Mouse (Mus musculus): ENCODE results near the gene Cpn2.

Cpn2 gene

DNA sequence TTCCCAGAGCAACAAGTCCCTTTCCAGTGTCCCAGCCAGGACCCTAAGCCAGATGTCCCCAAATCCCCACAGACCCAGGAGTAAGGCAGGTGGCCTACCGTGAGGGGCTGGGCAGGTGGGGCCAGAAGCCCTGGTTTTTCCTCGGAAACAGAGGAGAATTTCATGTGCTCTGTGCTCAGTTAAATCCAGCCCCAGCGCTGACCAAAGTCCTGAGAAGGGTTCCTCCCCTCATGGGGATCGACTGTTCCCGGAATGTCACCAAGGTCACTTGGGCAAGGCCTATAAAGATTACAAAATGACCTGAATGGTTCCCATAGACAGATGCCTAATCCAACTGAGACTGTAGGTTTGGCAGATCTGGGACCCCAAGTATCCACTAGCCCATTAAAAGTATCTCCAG is at the start of gene Cpn2:
Gene Cpn2, minus strand, starts transcription at position 141 of the 400 bp plus-strand sequence.
- WGBS, result 85% methylated on average over 5 of the region's 5 CpGs

DNA sequence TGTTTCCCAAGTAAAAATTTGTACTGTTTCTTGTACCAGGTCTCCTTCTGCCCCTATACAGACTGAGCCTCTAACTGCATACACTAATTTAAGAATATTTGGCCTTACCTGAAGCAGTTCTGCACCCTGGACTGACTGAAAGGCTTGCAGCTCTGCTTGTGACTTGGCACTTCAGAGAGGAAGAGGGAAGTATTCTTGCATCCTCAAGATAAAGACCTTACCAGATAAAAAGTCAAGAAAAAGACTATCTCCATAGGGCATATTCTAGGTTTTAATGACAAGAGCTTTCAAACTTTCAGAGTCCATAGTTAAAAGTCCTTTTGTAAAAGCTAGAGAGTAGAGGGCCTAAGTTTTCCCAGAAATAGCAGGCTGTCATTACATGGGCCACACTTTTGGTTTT is 43.3 kb upstream of the Cpn2 start, which contains the start of gene Gp5:
Gene Gp5, minus strand, starts transcription at position 133 of the 400 bp plus-strand sequence.

DNA sequence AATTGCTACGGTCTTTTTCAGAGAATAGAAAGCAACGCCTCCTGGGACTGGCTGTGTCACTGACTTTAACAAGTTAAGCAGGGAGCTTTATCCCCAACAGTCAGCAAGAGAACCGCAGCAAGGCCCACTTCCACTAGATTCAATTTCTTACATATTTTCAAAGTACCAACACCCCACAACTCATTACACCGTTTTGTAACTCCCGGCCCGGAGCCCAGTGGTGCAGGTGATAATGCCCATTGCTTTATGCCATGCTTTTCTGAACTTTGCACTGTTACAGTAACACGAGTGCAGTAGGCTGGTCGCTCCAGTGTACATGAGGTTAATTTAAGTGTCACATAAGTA is 42.8 kb upstream of the Cpn2 start:
- 78% methylated on average over 8 of the region's 8 CpGs for WGBS

DNA sequence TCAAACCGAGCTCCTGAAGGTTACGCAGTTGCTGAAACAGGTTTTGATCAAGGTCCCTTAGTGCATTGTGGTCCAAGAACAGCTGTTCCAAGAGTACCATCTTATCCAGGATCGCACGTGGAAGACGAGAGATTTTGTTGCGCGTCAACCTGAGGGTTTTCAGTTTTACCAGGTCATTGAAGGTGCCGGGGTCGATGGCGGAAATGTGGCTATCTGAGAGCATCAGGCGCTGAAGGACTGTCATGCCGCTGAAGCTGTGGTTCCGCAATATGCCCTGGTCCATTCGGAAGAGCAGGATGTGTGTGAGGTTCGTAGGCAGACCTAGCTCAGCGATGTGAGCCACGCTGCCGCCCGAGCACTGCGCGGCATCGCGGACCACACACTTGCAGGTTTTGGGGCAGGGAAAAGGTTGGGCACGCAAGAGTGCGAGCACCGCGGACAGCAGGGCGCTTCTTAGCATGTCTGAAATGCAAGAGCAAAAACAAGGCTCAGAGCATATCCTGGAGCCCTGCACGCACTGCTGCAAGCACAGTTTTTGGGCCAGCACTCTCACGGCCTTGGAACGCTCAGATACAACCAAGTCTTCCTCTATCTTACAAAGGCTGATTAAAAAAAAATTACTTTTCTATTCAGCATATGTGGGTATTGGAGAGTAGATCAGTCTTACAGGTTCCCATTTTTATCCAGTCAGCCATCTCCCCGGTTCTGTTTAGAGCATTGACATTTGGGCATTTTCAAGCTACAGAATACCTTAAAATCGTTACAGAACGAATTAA is 42.3 kb upstream of the Cpn2 start:
- WGBS, result 12% methylated on average over 34 of the region's 34 CpGs

DNA sequence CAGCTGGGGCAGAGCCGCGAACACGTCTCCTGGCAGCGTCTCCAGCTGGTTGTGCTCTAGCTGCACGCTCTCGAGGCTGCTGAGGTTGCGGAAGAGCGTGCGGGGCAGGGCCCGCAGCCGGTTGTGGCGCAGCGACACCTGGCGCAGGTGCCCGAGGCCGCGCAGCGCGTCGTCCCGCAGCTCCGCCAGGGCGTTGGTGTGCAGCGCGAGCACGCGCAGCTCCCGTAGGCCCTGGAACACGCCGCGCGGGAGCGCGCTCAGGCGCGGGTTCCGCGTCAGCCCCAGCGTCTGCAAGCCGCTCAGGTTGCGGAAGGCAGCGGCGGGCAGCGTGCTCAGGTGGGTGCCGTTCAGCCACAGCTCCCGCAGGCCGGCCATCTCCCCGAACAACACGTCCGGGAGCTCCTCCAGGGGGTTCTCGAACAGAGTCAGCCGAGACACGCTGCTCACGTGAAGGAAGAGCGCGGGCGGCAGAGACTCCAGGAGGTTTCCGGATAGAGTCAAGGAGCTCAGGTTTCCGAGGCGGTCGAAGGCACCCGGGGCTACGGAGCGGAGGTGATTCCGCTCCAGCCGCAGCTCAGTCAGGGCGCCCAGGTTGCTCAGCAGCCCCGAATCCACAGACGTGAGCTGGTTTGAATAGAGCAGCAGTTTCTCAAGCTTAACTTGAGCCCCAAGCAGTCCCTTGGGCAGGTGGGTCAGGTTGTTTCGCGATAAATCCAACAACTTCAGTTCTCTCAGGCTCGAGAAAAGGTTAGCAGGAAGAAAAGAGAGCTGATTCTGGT is 41.5 kb upstream of the Cpn2 start:
- under 1% methylated on average over 72 of the region's 72 CpGs for WGBS

DNA sequence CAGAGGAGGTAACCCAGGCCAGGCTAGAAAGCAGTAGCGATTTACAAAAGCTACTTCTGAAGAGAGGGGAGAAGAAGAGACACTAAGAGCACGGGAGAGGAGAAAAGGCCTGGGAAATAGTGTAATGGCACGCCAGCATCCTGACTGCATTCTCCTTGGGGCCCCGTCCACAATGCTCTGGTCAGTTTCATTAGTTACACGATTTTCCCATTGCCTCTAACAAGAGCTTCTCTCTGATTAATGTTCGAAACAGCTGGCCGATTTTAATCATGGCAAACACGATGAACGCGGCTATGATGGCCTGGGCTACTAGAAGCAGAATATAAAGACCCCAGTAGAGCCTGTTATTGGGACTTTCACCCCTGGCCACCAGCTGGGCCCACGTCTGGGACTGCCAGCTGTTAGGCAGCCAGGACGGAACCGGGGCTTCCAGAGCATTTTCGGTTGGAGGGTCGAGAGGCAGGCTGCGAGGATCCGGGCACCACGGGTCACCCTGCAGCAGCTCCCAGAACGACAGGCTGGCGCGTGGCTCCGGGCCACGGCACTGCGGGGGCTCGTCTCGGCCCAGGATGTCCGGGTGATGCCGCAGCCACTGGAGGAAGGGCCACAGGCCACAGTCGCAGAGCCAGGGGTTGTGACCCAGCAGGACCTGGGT is 40.8 kb upstream of the Cpn2 start:
- whole genome bisulfite sequencing, result 29% methylated on average over 29 of the region's 29 CpGs

DNA sequence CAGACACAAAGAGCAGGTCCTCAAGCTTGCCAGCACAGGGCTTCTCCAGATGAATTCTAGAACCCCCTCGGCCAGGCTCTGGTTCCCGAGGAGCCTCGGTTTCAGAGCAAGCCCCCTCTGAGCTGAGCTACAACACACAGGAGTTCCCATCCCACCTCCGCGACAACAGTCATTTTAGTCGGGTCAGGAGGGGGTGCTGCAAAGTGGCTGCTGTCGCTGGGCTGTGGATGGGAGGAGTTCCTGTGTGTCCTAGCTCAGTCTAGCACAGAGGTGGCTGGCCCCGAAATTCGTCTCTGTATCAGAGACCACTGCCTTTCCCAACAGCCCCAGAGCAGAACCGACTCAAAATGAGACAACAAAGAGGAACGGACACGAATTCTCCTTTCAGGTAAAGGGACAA is 40.0 kb upstream of the Cpn2 start:
- 75% methylated on average over 12 of the region's 12 CpGs for WGBS

DNA sequence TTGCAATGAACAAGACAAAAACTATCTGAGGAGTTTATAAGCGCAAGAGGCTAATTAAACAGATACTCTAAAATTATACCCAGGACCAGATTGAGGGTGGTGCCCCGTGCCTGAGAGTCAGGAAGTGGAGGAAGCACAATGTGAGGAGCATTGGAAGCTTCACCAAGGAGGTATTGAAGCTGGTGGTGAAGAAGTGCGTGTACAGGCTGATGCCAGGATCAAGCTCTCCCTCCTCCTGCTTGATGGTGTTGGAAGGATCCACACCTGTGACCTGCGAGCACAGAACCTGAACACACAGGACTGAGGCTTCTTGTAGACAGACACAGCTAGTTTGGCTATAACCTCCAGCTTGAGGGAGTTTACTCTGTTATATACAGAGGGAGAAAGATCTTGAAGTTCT is 38.8 kb upstream of the Cpn2 start:
- WGBS, result 91% methylated on average over 4 of the region's 4 CpGs

DNA sequence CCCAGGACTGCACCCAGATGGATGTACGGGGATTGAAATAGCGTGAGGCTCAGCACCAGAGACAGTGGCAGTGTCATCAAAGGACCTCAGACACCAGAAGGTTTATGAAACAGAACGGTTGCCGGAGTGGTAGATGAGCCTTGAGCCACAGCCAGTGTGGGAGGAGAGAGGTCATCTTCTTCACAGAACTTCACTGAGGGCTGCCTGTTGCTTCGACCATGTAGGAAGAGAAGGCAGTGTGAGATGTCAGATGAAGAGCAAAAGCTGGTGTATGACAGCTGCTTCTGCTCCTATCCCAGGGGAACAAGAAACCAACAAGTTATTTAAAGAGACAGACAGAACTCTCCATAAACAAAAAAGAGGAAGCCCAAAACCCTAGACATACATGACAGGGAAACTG is 36.9 kb upstream of the Cpn2 start:
- 78% methylated on average over 5 of the region's 5 CpGs for WGBS

DNA sequence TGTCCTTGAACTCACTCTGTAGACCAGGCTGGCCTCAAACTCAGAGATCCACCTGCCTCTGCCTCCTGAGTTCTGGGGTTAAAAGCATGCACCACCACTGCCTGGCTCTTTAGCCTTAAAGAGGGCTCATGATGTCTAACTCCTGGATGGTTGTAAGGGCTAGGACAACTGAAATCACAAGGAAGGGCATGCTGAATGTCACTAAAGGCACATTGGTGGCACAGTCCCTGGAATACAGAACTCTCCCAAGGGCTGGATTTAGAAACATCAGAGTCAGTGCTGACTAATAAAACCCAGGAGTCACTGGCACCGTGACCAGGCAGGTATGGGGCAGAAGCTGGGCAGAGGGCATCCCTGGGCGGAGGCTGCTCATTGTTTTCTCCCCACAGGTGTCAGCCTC is 36.1 kb upstream of the Cpn2 start:
- WGBS, result 93% methylated on average over 2 of the region's 2 CpGs

DNA sequence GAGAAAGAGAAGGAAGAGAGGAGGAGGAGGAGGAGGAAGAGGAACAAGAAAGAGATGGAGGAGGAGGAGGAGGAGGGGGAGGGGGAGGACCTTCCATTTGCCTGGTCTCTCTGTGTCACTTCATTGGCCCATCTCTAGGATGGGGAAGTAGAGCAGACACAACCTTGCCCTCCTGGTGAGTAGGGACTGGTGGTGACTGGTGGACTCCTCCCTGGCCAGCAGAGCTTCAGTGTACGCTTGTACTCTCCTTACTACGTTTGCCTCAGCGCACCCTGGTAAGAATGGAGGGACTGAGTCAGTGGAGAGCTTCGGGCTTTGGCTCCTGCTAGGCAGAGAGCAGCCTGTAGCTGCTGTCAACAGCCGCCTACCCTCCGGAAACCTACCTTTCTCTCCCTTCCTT is 35.4 kb upstream of the Cpn2 start:
- WGBS, result 91% methylated on average over 6 of the region's 6 CpGs

DNA sequence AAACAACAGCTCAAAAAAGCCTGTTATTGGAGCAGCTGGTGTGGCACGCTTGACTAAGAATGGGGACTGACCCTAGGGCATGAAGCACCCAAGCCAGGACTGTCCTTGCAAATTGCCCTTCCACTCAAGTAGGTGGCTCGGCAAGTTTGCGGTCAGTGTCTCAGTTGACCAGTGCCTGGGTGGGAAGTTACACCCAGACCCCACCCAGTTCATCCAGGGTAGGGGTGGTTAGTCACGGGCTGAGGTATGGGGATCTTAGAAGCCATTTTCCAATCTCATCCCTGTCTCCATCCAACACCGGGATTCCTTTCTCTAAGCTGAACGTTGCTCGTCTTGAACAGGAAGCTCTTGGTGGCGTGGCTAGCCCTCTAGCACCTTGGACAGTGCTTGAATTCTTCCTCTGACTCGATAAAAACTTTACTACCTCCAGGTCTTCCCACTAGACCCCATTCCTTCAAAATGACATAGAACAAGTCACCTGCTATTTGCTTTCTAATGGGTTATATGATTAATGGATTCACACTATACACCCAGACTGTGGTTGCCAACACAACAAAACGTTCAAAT is 32.5 kb upstream of the Cpn2 start:
- 80% methylated on average over 10 of the region's 10 CpGs for WGBS

DNA sequence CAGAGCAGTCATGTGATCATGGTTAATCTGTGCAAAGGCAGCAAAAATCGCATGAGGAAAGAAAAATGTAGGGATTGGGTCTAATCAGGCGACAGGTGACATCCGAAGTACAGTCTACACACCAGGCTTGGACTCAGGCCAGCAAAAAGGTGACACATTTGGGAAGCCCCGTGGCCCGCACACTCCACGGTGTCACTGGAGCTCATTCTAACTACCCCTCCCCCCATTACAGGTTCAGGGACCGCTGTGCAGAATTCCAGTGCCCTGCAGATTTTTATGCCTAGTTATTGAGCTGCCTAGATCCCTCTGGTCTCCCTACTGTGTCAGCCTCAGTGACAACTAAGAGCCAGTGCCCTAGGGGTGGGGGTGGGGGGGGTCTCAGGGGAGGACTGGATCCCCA is 30.2 kb upstream of the Cpn2 start:
- 89% methylated on average over 7 of the region's 7 CpGs for WGBS

DNA sequence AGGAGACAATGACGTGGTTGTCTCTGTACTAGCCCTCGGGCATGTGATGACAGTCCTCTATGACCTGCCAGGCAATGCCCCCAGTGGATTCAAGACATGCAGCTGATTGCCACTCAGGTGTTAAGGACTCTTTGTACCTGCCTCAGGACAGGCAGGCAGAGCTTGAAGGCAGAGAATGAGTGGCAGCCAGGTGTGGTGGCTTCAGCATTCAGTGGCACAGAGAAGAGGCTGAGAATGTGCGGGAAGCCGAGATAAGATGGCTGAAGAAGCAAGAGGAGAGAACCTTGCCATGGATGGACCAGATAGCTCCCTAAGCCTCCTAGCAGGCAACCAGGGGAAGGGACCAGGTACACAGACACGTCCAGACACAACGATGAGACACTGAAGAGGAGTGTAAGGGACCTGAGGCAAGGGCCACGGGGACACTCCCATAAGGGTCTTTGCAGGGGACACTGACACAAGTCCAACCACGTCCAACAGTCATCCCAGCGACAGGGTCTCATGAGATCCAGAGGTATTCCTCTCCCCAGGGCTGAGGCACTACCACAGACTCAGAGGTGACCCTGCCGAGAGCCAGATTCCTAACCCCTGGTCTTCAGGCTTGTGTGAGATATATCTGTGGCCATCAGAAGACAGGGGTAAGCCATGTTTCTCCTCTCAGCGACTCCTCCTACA is 29.4 kb upstream of the Cpn2 start:
- 90% methylated on average over 11 of the region's 11 CpGs for WGBS

DNA sequence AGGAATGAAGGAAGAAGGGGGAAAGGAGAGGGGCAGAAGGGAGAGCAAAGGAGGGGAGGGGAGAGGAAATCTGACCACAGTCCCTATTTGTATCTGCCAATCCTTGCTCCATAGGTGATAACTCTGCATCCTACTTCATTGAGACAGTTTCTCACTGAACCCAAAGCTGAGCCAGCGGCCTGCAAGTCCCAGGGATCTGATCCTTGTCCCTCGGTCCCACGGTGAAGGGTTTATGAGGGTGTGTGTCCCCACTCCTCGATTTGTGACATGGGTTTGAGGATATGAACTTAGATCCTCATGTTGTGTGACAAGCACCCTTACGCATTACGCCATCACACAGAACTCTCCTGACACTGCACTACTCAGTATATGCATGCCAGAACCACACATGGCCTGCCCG is 27.8 kb upstream of the Cpn2 start:
- 93% methylated on average over 7 of the region's 7 CpGs for WGBS

DNA sequence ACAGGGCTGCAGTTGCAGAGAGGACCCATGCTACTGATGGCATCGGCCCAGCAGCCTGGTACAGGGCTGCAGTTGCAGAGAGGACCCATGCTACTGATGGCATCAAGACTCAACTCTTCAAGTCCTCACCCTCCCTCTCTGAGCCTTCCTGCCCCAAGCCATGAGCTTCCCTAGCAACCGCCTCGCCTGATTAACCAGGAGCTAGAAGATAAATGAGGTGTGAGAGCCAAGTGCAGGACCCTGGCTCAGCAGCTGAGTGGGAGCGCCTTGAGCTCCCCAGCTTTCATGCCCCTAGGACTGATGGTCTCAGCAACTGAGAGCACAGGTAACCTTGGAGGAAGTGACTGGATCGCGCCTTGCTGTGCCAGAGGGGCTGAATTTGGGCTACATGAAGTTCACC is 23.1 kb upstream of the Cpn2 start:
- 84% methylated on average over 6 of the region's 6 CpGs for WGBS

DNA sequence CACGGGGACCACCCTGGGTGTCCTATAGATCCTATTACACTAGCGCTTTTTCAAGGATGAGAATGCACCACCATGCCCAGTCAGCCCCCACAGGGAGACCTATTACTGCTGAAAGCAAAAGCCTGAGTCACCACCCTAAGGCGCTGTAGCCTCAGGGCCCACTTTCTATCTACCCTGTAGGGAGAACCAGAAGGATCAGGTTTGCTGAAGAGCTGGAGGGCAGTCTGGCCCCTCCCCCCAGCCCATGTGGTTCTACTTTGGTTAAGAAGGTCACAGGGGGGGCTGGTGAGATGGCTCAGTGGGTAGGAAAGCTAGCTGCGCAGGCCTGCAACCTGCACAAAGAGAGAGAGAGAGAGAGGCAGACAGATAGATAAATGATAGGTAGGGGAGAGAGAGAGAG is 18.4 kb upstream of the Cpn2 start:
- 88% methylated on average over 4 of the region's 4 CpGs for WGBS

DNA sequence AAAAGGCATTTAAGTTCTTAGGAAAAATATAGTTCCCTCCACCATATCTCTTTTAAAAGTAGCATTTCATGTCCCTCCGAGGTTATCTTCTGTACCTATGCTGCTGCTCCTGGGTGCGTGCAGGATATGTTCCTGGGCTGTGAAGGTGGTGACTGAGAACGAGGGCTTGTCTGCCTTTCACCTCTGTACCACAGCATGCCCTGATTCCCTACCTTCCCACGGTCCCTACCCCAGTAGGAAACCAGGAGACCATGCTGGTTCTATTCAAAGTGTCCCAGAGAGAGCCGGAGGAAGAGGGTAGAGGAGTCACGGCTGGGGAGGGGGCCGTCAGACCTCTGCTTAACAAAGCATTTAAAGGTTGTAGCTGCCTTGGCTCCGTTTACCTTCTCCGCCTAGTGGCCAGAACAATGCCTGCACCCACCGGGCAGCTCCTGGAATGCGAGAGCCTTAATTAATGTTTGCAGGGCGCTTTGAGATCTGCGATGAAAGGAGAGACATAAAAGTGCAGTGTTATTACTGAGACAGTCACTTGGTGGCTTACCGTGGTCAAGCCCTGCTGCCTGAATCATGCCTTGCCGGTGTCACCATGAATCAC is 16.5 kb upstream of the Cpn2 start:
- 5% methylated on average over 15 of the region's 15 CpGs for WGBS

DNA sequence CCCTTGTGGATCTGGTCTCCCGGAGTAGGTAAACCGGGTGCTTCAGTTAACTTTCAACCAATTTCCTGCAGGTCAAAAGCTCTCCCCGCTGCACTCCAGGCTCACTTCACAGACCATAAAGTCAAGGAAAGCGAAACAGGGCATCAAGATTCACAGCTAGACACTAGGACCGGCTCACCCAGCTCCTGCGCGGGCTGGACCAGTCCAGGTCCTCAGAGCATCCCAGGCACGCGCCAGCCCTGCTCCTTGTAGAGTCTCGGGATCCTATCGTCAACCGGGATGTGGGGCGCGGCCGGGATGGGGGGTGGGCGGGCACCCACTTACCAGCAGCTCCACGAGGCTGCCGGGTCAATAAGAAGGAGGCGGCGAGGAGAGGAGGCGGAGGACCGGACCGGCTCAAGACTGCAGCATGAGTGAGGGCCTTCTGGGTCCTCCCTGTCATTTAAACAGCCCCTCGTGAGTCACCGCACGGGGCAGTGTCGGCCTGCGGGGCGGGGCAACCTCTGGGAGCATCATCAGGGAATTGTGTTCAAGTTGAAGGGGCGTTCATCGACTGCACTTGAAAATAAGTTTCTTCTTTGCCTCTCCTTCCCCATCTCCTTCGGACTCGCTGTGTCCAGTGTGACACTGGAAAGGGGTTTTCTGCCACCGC is 15.7 kb upstream of the Cpn2 start, which contains the start of gene Lrrc15:
Gene Lrrc15, minus strand, starts transcription at position 413 of the 652 bp plus-strand sequence.
- 16% methylated on average over 34 of the region's 34 CpGs for WGBS

DNA sequence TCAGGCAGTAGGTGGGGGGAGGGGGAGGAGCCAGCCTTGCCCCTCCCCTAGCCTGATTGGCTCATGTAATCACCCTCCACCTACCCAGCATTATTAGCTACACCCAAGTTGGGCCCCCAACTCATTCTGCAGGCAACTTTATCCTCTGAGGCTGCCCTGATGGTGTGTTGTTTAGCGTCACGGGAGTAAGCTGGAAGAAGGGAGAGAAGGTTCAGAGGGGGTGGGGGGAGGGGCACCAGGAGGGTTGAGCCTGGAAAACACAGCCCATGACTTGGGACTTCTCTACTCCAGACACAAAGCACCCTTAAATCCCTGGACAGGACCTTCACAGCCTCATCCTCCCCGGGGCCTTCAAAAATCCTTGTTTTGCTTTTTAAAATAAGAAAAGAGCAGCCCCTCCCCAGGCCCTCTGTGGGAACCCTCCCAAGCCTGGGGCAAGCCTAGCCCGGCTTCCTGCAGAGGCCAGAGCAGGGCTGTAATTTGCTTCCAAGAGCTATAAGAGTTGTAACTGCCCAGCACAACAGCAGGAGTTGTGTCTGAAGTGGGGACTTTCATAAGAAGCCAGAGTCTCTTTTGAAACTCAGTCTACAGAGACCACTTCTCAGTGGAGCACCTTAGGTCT is 13.5 kb upstream of the Cpn2 start:
- WGBS, result 53% methylated on average over 4 of the region's 4 CpGs
